Mouse (Mus musculus) T-helper 1 cell (primary cell): Measurements from ENCODE around the gene Fam89b.

Experiments
- in situ Hi-C: fragments of 300-600 bp; cut with MboI, MseI; formaldehyde crosslinking; loops from one replicate; pipeline ENCODE4 v1.15.1; 2025; ENCODE audit warnings: high pct_unique_total_duplicates

Fam89b gene

GRCm38 (mm10) chr19:5740320-5741317 is 11.2 kb upstream of the Fam89b start, which contains the start of gene Ltbp3:
Gene Ltbp3 (plus strand): TSS chr19:5740904.
- in situ Hi-C loops = no loop called here

- in situ Hi-C loops = no loop called here
Measured at GRCm38 (mm10) chr19:5739446-5739845, 10.0 kb upstream of the Fam89b start.

GRCm38 (mm10) chr19:5734325-5734724 is 4.9 kb upstream of the Fam89b start:
- in situ Hi-C loops = no loop called here

GRCm38 (mm10) chr19:5731264-5731978 is 2.0 kb upstream of the Fam89b start:
- in situ Hi-C loops = no loop called here

- in situ Hi-C loops = no loop called here
Measured at GRCm38 (mm10) chr19:5730314-5731186, 1.1 kb upstream of the Fam89b start.

- in situ Hi-C loops = no loop called here
Measured at GRCm38 (mm10) chr19:5728631-5729443, 616 bp downstream of the Fam89b start.

- in situ Hi-C loops = no loop called here
Measured at GRCm38 (mm10) chr19:5727701-5728100, 1.8 kb downstream of the Fam89b start.

- in situ Hi-C loops = no loop called here
Measured at GRCm38 (mm10) chr19:5726961-5727578, 2.4 kb downstream of the Fam89b start.

GRCm38 (mm10) chr19:5725767-5726515 is 3.5 kb downstream of the Fam89b start, which contains the start of gene Ehbp1l1:
Gene Ehbp1l1 (minus strand): TSS chr19:5726317.
- in situ Hi-C loops = no loop called here

- in situ Hi-C loops = no loop called here
Measured at GRCm38 (mm10) chr19:5725029-5725707, 4.3 kb downstream of the Fam89b start.

GRCm38 (mm10) chr19:5724549-5724941 is 4.9 kb downstream of the Fam89b start:
- in situ Hi-C loops = no loop called here

GRCm38 (mm10) chr19:5723934-5724548 is 5.4 kb downstream of the Fam89b start:
- in situ Hi-C loops = no loop called here

GRCm38 (mm10) chr19:5722848-5723425 is 6.5 kb downstream of the Fam89b start:
- in situ Hi-C loops = no loop called here

GRCm38 (mm10) chr19:5721233-5721632 is 8.2 kb downstream of the Fam89b start:
- in situ Hi-C loops = no loop called here

GRCm38 (mm10) chr19:5716955-5717354 is 12.5 kb downstream of the Fam89b start:
- in situ Hi-C loops = no loop called here

- in situ Hi-C loops = no loop called here
Measured at GRCm38 (mm10) chr19:5715793-5716688, 13.4 kb downstream of the Fam89b start.

- in situ Hi-C loops = no loop called here
Measured at GRCm38 (mm10) chr19:5713730-5714129, 15.7 kb downstream of the Fam89b start.
